Comparison of ENCODE assay signal across 12 mouse cellular contexts in the genomic region with DNA sequence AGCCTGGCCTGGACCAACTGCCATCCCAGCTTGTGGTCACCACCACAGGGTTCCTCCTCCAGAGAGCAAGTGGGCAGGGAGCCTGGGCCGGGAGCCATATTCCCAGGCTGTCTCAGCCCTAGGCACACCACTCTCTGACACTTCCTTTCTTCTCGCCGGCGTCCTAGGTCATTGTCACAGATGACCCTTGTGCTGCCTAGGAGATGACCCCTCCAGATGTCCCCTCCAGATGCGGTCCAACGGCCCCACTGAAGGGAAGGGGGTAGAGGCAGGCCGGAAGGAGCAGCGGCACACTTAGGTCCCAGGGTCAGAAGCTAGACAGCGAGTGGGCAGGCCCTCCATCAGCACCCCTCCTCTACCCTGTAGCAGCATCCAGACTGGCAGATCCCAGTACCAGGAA. TPM values are rescaled to one million over a fixed set of nuclear protein-coding genes. Genes with fewer than 3 reads are reported as not detected.
A peak's percentile ranks its signal among the peaks of the same experiment; 100 is the strongest.
DNase-seq lines count a peak whose midpoint lies in the region; ATAC-seq and TF ChIP-seq lines count a peak whose summit lies in the region.
"Had no signal": no experiment of that assay in that cellular context is flagged by ENCODE, and none has a peak within 500 bp of the region (broad histone marks: within the 10 kb centered on the region; RNA-seq: fewer than 3 reads in every experiment).

No protein-coding gene starts in this region.

- no peak overlapping the region; the same call in 1 of the 2 replicates for H3K9ac ChIP-seq in heart, embryonic 11.5 days (ENCODE audit: low read depth, low read length)
- no peak overlapping the region for H3K9ac ChIP-seq in neural tube, embryonic 15.5 days (replicated peaks)
- H3K9ac ChIP-seq in limb, embryonic 11.5 days (ENCODE audit: low read length), result no peak overlapping the region

- TF ChIP-seq CTCF in left cerebral cortex, adult 2 months (IDR thresholded peaks at IDR 0.05), result no peak

- no peak overlapping the region for H3K27ac ChIP-seq in heart, embryonic 11.5 days (ENCODE audit: low read depth, low read length)
- no peak overlapping the region for H3K27ac ChIP-seq in neural tube, embryonic 15.5 days (replicated peaks)
- H3K27ac ChIP-seq in limb, embryonic 11.5 days (replicated peaks; ENCODE audit: low read depth, low read length), result peak overlapping the region; percentile 54; the same call in 1 of the 2 replicates
- no peak overlapping the region for H3K27ac ChIP-seq in left cerebral cortex, adult 2 months

- intact Hi-C loops in heart, postnatal 36 days (cut with DNase I), result loop anchor here (10.0 kb wide), 1 partner anchor 216 kb away; the partner anchor contains the start of gene Tcp11
- intact Hi-C loops in left cerebral cortex, adult 2 months (cut with DNase I), result loop anchor here (10.0 kb wide), 1 partner anchor 216 kb away; the partner anchor contains the start of gene Tcp11

- H3K4me2 ChIP-seq in heart, embryonic 11.5 days, result no peak overlapping the region
- no peak overlapping the region for H3K4me2 ChIP-seq in neural tube, embryonic 15.5 days
- no peak overlapping the region for H3K4me2 ChIP-seq in limb, embryonic 11.5 days (ENCODE audit: low read depth, severe bottlenecking)

- no peak for DNase-seq in heart, postnatal 36 days
- peak; percentile 37 for DNase-seq in neural tube, embryonic 10.5 days (ENCODE audit: extremely low spot score, low spot score)
- DNase-seq in limb, embryonic 11.5 days (ENCODE audit: low spot score), result no peak
- no peak for DNase-seq in left cerebral cortex, adult 18-20 months (ENCODE audit: low spot score in 2 of 2)
- no peak for DNase-seq in left cerebral cortex, adult 2 months (ENCODE audit: extremely low spot score in 1 of 2, low spot score in 2 of 2)
- DNase-seq in right cerebral cortex, adult 18-20 months, result no peak
- DNase-seq: B cell, adult 2 months; kidney, adult 11 months had no signal

- H3K9me3 ChIP-seq in heart, embryonic 11.5 days (replicated peaks; ENCODE audit: control insufficient read depth, low read length), result no peaks in the 10 kb centered on the region
- no peaks in the 10 kb centered on the region for H3K9me3 ChIP-seq in neural tube, embryonic 15.5 days (replicated peaks)
- no peaks in the 10 kb centered on the region for H3K9me3 ChIP-seq in limb, embryonic 11.5 days (ENCODE audit: control insufficient read depth, low read length)

- H3K27me3 ChIP-seq in heart, embryonic 11.5 days (ENCODE audit: control insufficient read depth, insufficient read depth, low read length), result no peaks in the 10 kb centered on the region
- no peaks in the 10 kb centered on the region for H3K27me3 ChIP-seq in neural tube, embryonic 15.5 days (replicated peaks)
- no peaks in the 10 kb centered on the region for H3K27me3 ChIP-seq in limb, embryonic 11.5 days (ENCODE audit: control insufficient read depth, insufficient read depth, low read length)

- no peaks in the 10 kb centered on the region for H3K36me3 ChIP-seq in heart, embryonic 11.5 days (ENCODE audit: control insufficient read depth, insufficient read depth, low read length)
- H3K36me3 ChIP-seq in neural tube, embryonic 15.5 days, result peaks cover 3% of the 10 kb centered on the region; the same call in 1 of the 2 replicates
- H3K36me3 ChIP-seq in limb, embryonic 11.5 days (ENCODE audit: control insufficient read depth, insufficient read depth, low read length), result no peaks in the 10 kb centered on the region

- peaks cover 4% of the 10 kb centered on the region; the same call in 1 of the 2 replicates for H3K4me1 ChIP-seq in heart, embryonic 11.5 days (ENCODE audit: control insufficient read depth, insufficient read depth, low read length)
- peaks cover 5% of the 10 kb centered on the region for H3K4me1 ChIP-seq in neural tube, embryonic 15.5 days
- peaks cover 11% of the 10 kb centered on the region for H3K4me1 ChIP-seq in limb, embryonic 11.5 days (ENCODE audit: control insufficient read depth, insufficient read depth, low read length)

- 58% methylated on average over 9 of the region's 9 CpGs for WGBS in heart, embryonic 11.5 days (ENCODE audit: insufficient replicate concordance)
- 39% methylated on average over 9 of the region's 9 CpGs for WGBS in neural tube, embryonic 15.5 days
- 43% methylated on average over 9 of the region's 9 CpGs for WGBS in limb, embryonic 11.5 days

- ATAC-seq in heart, embryonic 11.5 days (replicated peaks; ENCODE audit: insufficient number of reproducible peaks, low FRiP score, low TSS enrichment), result peak; percentile 19; the same call in 1 of the 2 replicates
- ATAC-seq in neural tube, embryonic 15.5 days (ENCODE audit: low FRiP score), result no peak
- 0 out of 2 replicates have a peak, but pooled peaks have one; percentile 19 for ATAC-seq in limb, embryonic 11.5 days (ENCODE audit: insufficient number of reproducible peaks, low FRiP score, low TSS enrichment, low read depth)

- no peak overlapping the region for H3K4me3 ChIP-seq in heart, embryonic 11.5 days (ENCODE audit: low read depth, low read length)
- no peak overlapping the region for H3K4me3 ChIP-seq in neural tube, embryonic 15.5 days (replicated peaks)
- H3K4me3 ChIP-seq in limb, embryonic 11.5 days (ENCODE audit: low read depth, low read length), result no peak overlapping the region
- no peak overlapping the region for H3K4me3 ChIP-seq in left cerebral cortex, adult 2 months
- H3K4me3 ChIP-seq: erythroblast, embryonic 14.5 days had no signal

RNA-seq across cellular contexts. Expression of gene Fance, which starts 13.0 kb away (rescaled TPM):
- 15.3 and 17.3 TPM in 2 replicates for polyA plus RNA-seq in heart, embryonic 11.5 days (2014; fragmentation: Nextera tagmentation; extraction: Ambion mirVana)
- 10 to 100 TPM; 10.9 to 17.3 TPM for total RNA-seq in heart, postnatal 36 days (2021)
- 26.3 and 30.3 TPM in 2 replicates for polyA plus RNA-seq in neural tube, embryonic 15.5 days (2015; fragmentation: Nextera tagmentation; extraction: Ambion mirVana)
- 27.3 and 29.4 TPM in 2 replicates for polyA plus RNA-seq in limb, embryonic 11.5 days (2014; fragmentation: Nextera tagmentation; extraction: Ambion mirVana)
- 10 to 100 TPM; 25.4 to 25.5 TPM for total RNA-seq in left cerebral cortex, adult 18-20 months (2021)
- total RNA-seq in left cerebral cortex, adult 2 months (2021), result 10 to 100 TPM; 21.5 to 26.1 TPM

RNA-seq across cellular contexts. Expression of gene Rpl10a, which starts 27.9 kb away (rescaled TPM):
- 408 and 446 TPM in 2 replicates for polyA plus RNA-seq in heart, embryonic 11.5 days (2014; fragmentation: Nextera tagmentation; extraction: Ambion mirVana)
- 100 to 1,000 TPM; 392 TPM for total RNA-seq in heart, postnatal 36 days (2021)
- polyA plus RNA-seq in neural tube, embryonic 15.5 days (2015; fragmentation: Nextera tagmentation; extraction: Ambion mirVana), result 329 and 387 TPM in 2 replicates
- 616 TPM in 2 replicates for polyA plus RNA-seq in limb, embryonic 11.5 days (2014; fragmentation: Nextera tagmentation; extraction: Ambion mirVana)
- 100 to 1,000 TPM; 322 to 334 TPM for total RNA-seq in left cerebral cortex, adult 18-20 months (2021)
- 100 to 1,000 TPM; 302 to 309 TPM for total RNA-seq in left cerebral cortex, adult 2 months (2021)

RNA-seq across cellular contexts. Expression of gene Tead3, which starts 50.3 kb away (rescaled TPM):
- polyA plus RNA-seq in heart, embryonic 11.5 days (2014; fragmentation: Nextera tagmentation; extraction: Ambion mirVana), result 6.5 and 7.5 TPM in 2 replicates
- total RNA-seq in heart, postnatal 36 days (2021), result 10 to 100 TPM; 12.9 to 16.6 TPM
- 1.5 and 3.2 TPM in 2 replicates for polyA plus RNA-seq in neural tube, embryonic 15.5 days (2015; fragmentation: Nextera tagmentation; extraction: Ambion mirVana)
- 10.0 and 10.6 TPM in 2 replicates for polyA plus RNA-seq in limb, embryonic 11.5 days (2014; fragmentation: Nextera tagmentation; extraction: Ambion mirVana)
- total RNA-seq in left cerebral cortex, adult 18-20 months (2021), result 1 to 10 TPM; 2.3 to 2.5 TPM
- total RNA-seq in left cerebral cortex, adult 2 months (2021), result 1 to 10 TPM; 2.9 to 3.0 TPM
- total RNA-seq: megakaryocyte, adult 5-6 weeks had no signal
